Mouse (Mus musculus): ENCODE results near the gene Dlg1.
"Not testable (repeated sequence)": the region's sequence is repeated elsewhere in the genome, so short reads cannot be mapped to it uniquely, and the experiment has no call there.

Dlg1 gene

GRCm38 (mm10) chr16:31657502-31657901 lies 5.7 kb upstream of the Dlg1 start:
- no peak for DNase-seq

GRCm38 (mm10) chr16:31658539-31659334 lies 4.5 kb upstream of the Dlg1 start:
- DNase-seq: no peak

- DNase-seq: no peak
These were observed 3.8 kb upstream of the Dlg1 start for GRCm38 (mm10) chr16:31659453-31659852.

- DNase-seq: peak; percentile 16
These were observed 476 bp upstream of the Dlg1 start for GRCm38 (mm10) chr16:31662556-31663378.

- DNase-seq: peak; percentile 54
These were observed 999 bp downstream of the Dlg1 start for GRCm38 (mm10) chr16:31664287-31664597.

GRCm38 (mm10) chr16:31672202-31672601 lies 9.0 kb downstream of the Dlg1 start:
- DNase-seq: no peak

- DNase-seq: no peak
These were observed 14.2 kb downstream of the Dlg1 start for GRCm38 (mm10) chr16:31677463-31677862.

- DNase-seq: no peak
These were observed 19.0 kb downstream of the Dlg1 start for GRCm38 (mm10) chr16:31682291-31682690.

- DNase-seq: no peak
These were observed 20.6 kb downstream of the Dlg1 start for GRCm38 (mm10) chr16:31683670-31684430.

GRCm38 (mm10) chr16:31684771-31685170 lies 21.5 kb downstream of the Dlg1 start:
- DNase-seq: no peak

- DNase-seq: no peak
These were observed 24.5 kb downstream of the Dlg1 start for GRCm38 (mm10) chr16:31687766-31688165.

GRCm38 (mm10) chr16:31695286-31696020 lies 32.2 kb downstream of the Dlg1 start:
- DNase-seq: no peak

- no peak for DNase-seq
These were observed 33.1 kb downstream of the Dlg1 start for GRCm38 (mm10) chr16:31696367-31696766.

- no peak for DNase-seq
These were observed 34.1 kb downstream of the Dlg1 start for GRCm38 (mm10) chr16:31697341-31697740.

- no peak for DNase-seq
These were observed 42.0 kb downstream of the Dlg1 start for GRCm38 (mm10) chr16:31705213-31705612.

GRCm38 (mm10) chr16:31705904-31706303 lies 42.7 kb downstream of the Dlg1 start:
- no peak for DNase-seq

- no peak for DNase-seq
These were observed 44.1 kb downstream of the Dlg1 start for GRCm38 (mm10) chr16:31707326-31707725.

- DNase-seq: no peak
These were observed 59.7 kb downstream of the Dlg1 start for GRCm38 (mm10) chr16:31722991-31723390.

GRCm38 (mm10) chr16:31724121-31724520 lies 60.9 kb downstream of the Dlg1 start:
- DNase-seq: no peak

- DNase-seq: no peak
These were observed 61.6 kb downstream of the Dlg1 start for GRCm38 (mm10) chr16:31724818-31725217.

- not testable (repeated sequence) for DNase-seq
These were observed 67.7 kb downstream of the Dlg1 start for GRCm38 (mm10) chr16:31730971-31731370.

- no peak for DNase-seq
These were observed 73.8 kb downstream of the Dlg1 start for GRCm38 (mm10) chr16:31737081-31737480.

GRCm38 (mm10) chr16:31737761-31738160 lies 74.5 kb downstream of the Dlg1 start:
- no peak for DNase-seq
